Mouse (Mus musculus): ENCODE measurements around the gene Plekhg3.

DNA sequence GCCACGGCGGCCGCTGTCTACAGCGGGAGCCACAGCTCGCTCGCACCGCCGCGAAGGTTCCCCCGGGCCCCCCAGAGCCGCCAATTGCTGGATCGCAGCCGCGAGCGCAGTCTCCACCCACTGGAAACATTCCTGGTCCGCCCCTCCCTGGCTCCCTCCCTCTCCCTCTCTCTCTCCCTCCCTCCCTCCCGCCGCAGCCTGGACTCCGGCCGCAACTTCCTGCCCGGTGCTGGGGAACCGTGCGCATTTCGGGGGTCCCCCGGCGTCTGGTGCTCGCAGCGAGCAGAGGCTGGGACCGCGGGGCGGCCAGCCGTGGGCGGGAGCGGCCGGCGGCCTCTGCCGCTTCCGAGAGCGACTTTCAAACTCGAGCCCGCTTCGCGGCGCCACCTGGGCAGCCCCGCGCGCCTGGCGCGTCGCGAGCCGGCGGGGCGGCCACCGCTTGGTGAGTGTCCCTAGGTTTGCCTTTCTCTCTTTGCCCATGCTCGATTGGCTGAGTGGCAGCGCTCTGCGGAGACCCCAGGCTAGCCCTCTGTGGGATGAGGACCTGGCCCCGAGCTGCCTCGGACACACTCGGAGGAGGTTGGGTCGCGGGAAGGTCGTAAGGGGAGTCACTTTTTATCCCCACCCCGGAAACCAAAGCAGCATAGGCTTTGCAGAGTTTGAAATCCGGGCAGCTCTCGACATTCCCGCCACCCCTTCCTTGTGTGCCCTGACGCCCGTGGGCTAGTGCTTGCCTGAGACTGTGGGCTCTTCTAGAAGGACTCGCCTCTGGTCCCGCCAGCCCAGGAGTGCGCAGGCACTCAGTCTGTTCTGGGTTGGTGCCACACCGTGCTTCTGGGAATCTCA lies 2.9 kb downstream of the Plekhg3 start:
- TF ChIP-seq POLR2A (IDR thresholded peaks at IDR 0.05; ENCODE audit: insufficient read depth, low read length) (no peak), EP300 (IDR thresholded peaks at IDR 0.05; ENCODE audit: insufficient read depth, low read depth, low read length) (no peak), CTCF (IDR thresholded peaks at IDR 0.05; ENCODE audit: low read depth, low read length) (no peak)
